Mouse (Mus musculus): ENCODE results near the gene Ctsh. TPM values are rescaled to one million over a fixed set of nuclear protein-coding genes. Genes with fewer than 3 reads are reported as not detected.

Ctsh gene
- polyA plus RNA-seq, 1 experiment from 2014 or later = 145 TPM

- Histone ChIP-seq H3K27me3 (ENCODE audit: control insufficient read depth, insufficient read depth, low read length) (no peaks in the 10 kb centered on the region), H3K9me3 (ENCODE audit: control insufficient read depth, low read length) (no peaks in the 10 kb centered on the region), H3K9ac (ENCODE audit: low read length) (peak overlapping the region; percentile 96), H3K27ac (replicated peaks) (peak overlapping the region; percentile 100), H3K4me1 (replicated peaks; ENCODE audit: control insufficient read depth, insufficient read depth) (peaks cover 3% of the 10 kb centered on the region; the same call in 1 of the 2 replicates), H3K36me3 (ENCODE audit: control insufficient read depth, insufficient read depth, low read length) (0 out of 2 replicates have a peak, but pooled peaks cover 3% of the 10 kb centered on the region), H3K4me2 (replicated peaks; ENCODE audit: low read depth) (peak overlapping the region; percentile 52), H3K4me3 (ENCODE audit: low read depth, low read length) (peak overlapping the region; percentile 97)
- WGBS = 0% methylated on average over 76 of the region's 82 CpGs
- peak; percentile 92 for DNase-seq (ENCODE audit: low spot score)
- peak; percentile 82 for ATAC-seq (ENCODE audit: low FRiP score, low TSS enrichment)
- peak; percentile 85 for TF ChIP-seq EP300 (optimal IDR thresholded peaks at IDR 0.05)
- peak; percentile 81 for TF ChIP-seq CTCF (IDR thresholded peaks at IDR 0.05; ENCODE audit: low read depth)
These were observed 60.0 kb downstream of the Ctsh start for GRCm38 (mm10) chr9:90113651-90114566.

GRCm38 (mm10) chr9:90114567-90115307 is 60.8 kb downstream of the Ctsh start, which contains the start of gene Morf4l1:
Gene Morf4l1, minus strand, starts transcription at chr9:90114774.
- Histone ChIP-seq H3K27me3 (ENCODE audit: control insufficient read depth, insufficient read depth, low read length) (no peaks in the 10 kb centered on the region), H3K27ac (replicated peaks) (peak within 1 kb of the TSS; percentile 100), H3K4me1 (replicated peaks; ENCODE audit: control insufficient read depth, insufficient read depth) (peaks cover 3% of the 10 kb centered on the region; the same call in 1 of the 2 replicates), H3K4me2 (replicated peaks; ENCODE audit: low read depth) (peak within 1 kb of the TSS; percentile 76), H3K36me3 (ENCODE audit: control insufficient read depth, insufficient read depth, low read length) (no peaks in the 10 kb centered on the region), H3K9me3 (ENCODE audit: control insufficient read depth, low read length) (no peaks in the 10 kb centered on the region), H3K4me3 (ENCODE audit: low read depth, low read length) (peak within 1 kb of the TSS; percentile 97), H3K9ac (ENCODE audit: low read length) (peak within 1 kb of the TSS; percentile 96)
- DNase-seq (ENCODE audit: low spot score) = peak; percentile 97
- peak; percentile 99 for ATAC-seq (ENCODE audit: low FRiP score, low TSS enrichment)
- WGBS = under 1% methylated on average over 37 of the region's 40 CpGs
- TF ChIP-seq CTCF (IDR thresholded peaks at IDR 0.05; ENCODE audit: low read depth) (no peak), EP300 (optimal IDR thresholded peaks at IDR 0.05) (no peak)

GRCm38 (mm10) chr9:90115308-90115700 is 61.4 kb downstream of the Ctsh start:
- peak overlapping the region; percentile 97 for H3K4me3 ChIP-seq (ENCODE audit: low read depth, low read length)
- TF ChIP-seq EP300 (optimal IDR thresholded peaks at IDR 0.05) (no peak), CTCF (IDR thresholded peaks at IDR 0.05; ENCODE audit: low read depth) (no peak)
- H3K27me3 ChIP-seq (ENCODE audit: control insufficient read depth, insufficient read depth, low read length) = no peaks in the 10 kb centered on the region
- DNase-seq (ENCODE audit: low spot score) (no peak), ATAC-seq (ENCODE audit: low FRiP score, low TSS enrichment) (no peak)
- peak overlapping the region; percentile 60 for H3K9ac ChIP-seq (ENCODE audit: low read length)
- peak overlapping the region; percentile 76 for H3K4me2 ChIP-seq (replicated peaks; ENCODE audit: low read depth)
- H3K27ac ChIP-seq (replicated peaks) = no peak overlapping the region
- H3K36me3 ChIP-seq (ENCODE audit: control insufficient read depth, insufficient read depth, low read length) = no peaks in the 10 kb centered on the region
- peaks cover 3% of the 10 kb centered on the region; the same call in 1 of the 2 replicates for H3K4me1 ChIP-seq (replicated peaks; ENCODE audit: control insufficient read depth, insufficient read depth)
- H3K9me3 ChIP-seq (ENCODE audit: control insufficient read depth, low read length) = no peaks in the 10 kb centered on the region

- H3K4me3 ChIP-seq (ENCODE audit: low read depth, low read length) = no peak overlapping the region
- no peak overlapping the region for H3K9ac ChIP-seq (ENCODE audit: low read length)
- no peaks in the 10 kb centered on the region; the same call in 1 of the 2 replicates for H3K4me1 ChIP-seq (replicated peaks; ENCODE audit: control insufficient read depth, insufficient read depth)
- no peaks in the 10 kb centered on the region for H3K9me3 ChIP-seq (ENCODE audit: control insufficient read depth, low read length)
- TF ChIP-seq EP300 (optimal IDR thresholded peaks at IDR 0.05) (no peak), CTCF (IDR thresholded peaks at IDR 0.05; ENCODE audit: low read depth) (no peak)
- ATAC-seq (ENCODE audit: low FRiP score, low TSS enrichment) = no peak
- no peaks in the 10 kb centered on the region for H3K27me3 ChIP-seq (ENCODE audit: control insufficient read depth, insufficient read depth, low read length)
- H3K4me2 ChIP-seq (replicated peaks; ENCODE audit: low read depth) = no peak overlapping the region
- no peaks in the 10 kb centered on the region for H3K36me3 ChIP-seq (ENCODE audit: control insufficient read depth, insufficient read depth, low read length)
- no peak for DNase-seq (ENCODE audit: low spot score)
- no peak overlapping the region for H3K27ac ChIP-seq (replicated peaks)
These were observed 63.3 kb downstream of the Ctsh start for GRCm38 (mm10) chr9:90117234-90117633.

- Histone ChIP-seq H3K27ac (replicated peaks) (no peak overlapping the region), H3K4me2 (replicated peaks; ENCODE audit: low read depth) (no peak overlapping the region), H3K9me3 (ENCODE audit: control insufficient read depth, low read length) (no peaks in the 10 kb centered on the region), H3K36me3 (ENCODE audit: control insufficient read depth, insufficient read depth, low read length) (no peaks in the 10 kb centered on the region), H3K9ac (ENCODE audit: low read length) (no peak overlapping the region), H3K27me3 (ENCODE audit: control insufficient read depth, insufficient read depth, low read length) (no peaks in the 10 kb centered on the region), H3K4me1 (replicated peaks; ENCODE audit: control insufficient read depth, insufficient read depth) (no peaks in the 10 kb centered on the region), H3K4me3 (ENCODE audit: low read depth, low read length) (no peak overlapping the region)
- no peak for ATAC-seq (ENCODE audit: low FRiP score, low TSS enrichment)
- TF ChIP-seq CTCF (IDR thresholded peaks at IDR 0.05; ENCODE audit: low read depth) = no peak
- TF ChIP-seq EP300 (optimal IDR thresholded peaks at IDR 0.05) = no peak
- WGBS = 78% methylated on average over 4 of the region's 4 CpGs
- no peak for DNase-seq (ENCODE audit: low spot score)
These were observed 68.3 kb downstream of the Ctsh start for GRCm38 (mm10) chr9:90122246-90122740.
